Mouse (Mus musculus) lung, embryonic 14.5 days (tissue): ENCODE measurements at regions not wholly inside any gene's neighbourhood (a gene's known extent, or its start where the extent isn't known, plus 50 kb on each side); places are given as distances from the start of the nearest gene placed in this dataset.

ENCODE experiments used
- ATAC-seq: fragments of 200-750 bp; cut with Nextera tagmentation; 2 replicates; pipeline ENCODE4 v1.8.0; 2017; ENCODE audit warnings: mild to moderate bottlenecking, moderate TSS enrichment, moderate library complexity; ENCODE audit not compliant: insufficient read depth
- DNase-seq: peaks from one replicate; pipeline ENCODE4 v3.0.0-alpha.2; 2015
- H3K27ac ChIP-seq: fragments of 300-500 bp; sonication (generic); 2 replicates; pipeline ENCODE4 v1.5.1; 2014; ENCODE audit warnings: low read depth, mild to moderate bottlenecking, moderate library complexity
- H3K27me3 ChIP-seq: fragments of 300-500 bp; sonication (generic); 2 replicates; pipeline ENCODE4 v1.6.1; 2014; ENCODE audit warnings: low read length, control low read depth; ENCODE audit not compliant: insufficient read depth
- H3K36me3 ChIP-seq: fragments of 300-500 bp; sonication (generic); 2 replicates; pipeline ENCODE4 v1.6.1; 2014; ENCODE audit warnings: control low read depth; ENCODE audit not compliant: insufficient read depth
- H3K4me1 ChIP-seq: fragments of 300-500 bp; sonication (generic); 2 replicates; pipeline ENCODE4 v1.6.1; 2014; ENCODE audit warnings: antibody characterized with exemption, control low read depth; ENCODE audit not compliant: insufficient read depth
- H3K4me2 ChIP-seq: fragments of 300-500 bp; sonication (generic); 2 replicates; pipeline ENCODE4 v1.6.1; 2014; ENCODE audit warnings: mild to moderate bottlenecking
- H3K4me3 ChIP-seq: fragments of 300-500 bp; sonication (generic); 2 replicates; pipeline ENCODE4 v1.5.1; 2014; ENCODE audit warnings: low read depth, low read length
- H3K9ac ChIP-seq: fragments of 300-500 bp; sonication (generic); 2 replicates; pipeline ENCODE4 v1.6.1; 2014
- H3K9me3 ChIP-seq: fragments of 300-500 bp; sonication (generic); 2 replicates; pipeline ENCODE4 v1.6.1; 2016; ENCODE audit warnings: low read depth, low read length, control low read depth
- CTCF ChIP-seq: IDR thresholded peaks from 2 replicates; pipeline ENCODE4 v1.5.1; 2016; ENCODE audit warnings: antibody characterized with exemption, low read depth
- WGBS: fragments of 180-500 bp; shearing (Covaris S2); extraction: QIAGEN DNeasy Blood & Tissue Kit; methylation state at CpG from one replicate; pipeline ENCODE4 v1.1.7; 2014; 5-methylcytosine and 5-hydroxymethylcytosine counted together

DNA sequence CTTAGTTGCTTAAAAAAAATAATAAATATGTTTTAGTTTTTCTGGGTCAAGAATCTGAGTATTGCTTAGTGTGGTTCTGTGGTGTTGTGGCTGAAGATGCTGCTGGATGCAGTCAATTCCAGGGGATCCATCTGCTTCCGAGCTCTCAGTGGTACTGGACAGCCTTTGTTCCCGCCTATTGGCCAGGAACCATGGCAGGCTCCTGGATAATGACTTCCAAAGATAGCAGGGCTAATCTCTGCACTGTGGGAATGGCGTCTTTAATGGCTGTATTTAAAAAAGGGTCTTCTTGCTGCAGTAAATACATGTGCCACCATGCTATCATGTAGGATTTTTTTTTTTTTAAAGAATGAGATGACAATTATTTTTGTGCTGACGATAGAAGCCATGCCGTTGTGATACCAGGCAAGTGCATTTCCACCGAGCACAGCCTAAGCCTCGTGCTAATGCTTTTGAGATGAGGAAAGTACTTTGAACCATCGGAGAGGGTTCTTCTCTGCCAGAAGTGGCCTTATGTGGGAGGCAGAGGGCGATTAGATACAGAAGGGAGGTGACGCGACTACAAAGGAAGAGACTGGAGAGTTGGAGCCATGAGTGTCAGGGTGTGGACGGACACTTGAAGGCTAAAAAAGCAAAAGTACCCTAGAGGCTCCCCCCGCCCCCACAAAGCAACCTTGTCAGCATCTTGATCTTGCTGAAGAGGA, 50.7 kb upstream of the Rgs8 start:
- Histone ChIP-seq H3K9ac (no peak overlapping the region), H3K36me3 (no peaks in the 10 kb centered on the region), H3K27me3 (no peaks in the 10 kb centered on the region), H3K9me3 (no peaks in the 10 kb centered on the region), H3K4me1 (no peaks in the 10 kb centered on the region), H3K4me3 (no peak overlapping the region), H3K4me2 (no peak overlapping the region), H3K27ac (no peak overlapping the region)
- DNase-seq = no peak
- WGBS = 59% methylated on average over 13 of the region's 13 CpGs
- no peak for TF ChIP-seq CTCF
- ATAC-seq = no peak; the same call in 1 of the 2 replicates

DNA sequence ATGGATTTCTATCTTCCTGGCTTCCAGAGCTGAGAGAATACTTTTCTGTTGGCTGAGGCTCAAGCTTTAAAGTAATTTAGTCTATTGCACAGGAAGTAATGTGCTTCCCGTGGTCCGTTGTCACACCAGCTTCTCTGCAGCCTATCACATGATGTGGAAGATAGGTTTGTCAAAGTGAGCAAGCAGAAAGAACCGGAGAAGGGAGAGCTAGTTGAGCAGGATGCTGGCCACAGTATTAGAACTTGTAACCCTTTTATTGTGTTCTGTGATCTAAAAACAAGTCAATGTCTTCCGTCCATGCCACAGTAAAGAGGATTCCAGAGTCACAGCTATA, 50.2 kb upstream of the Rgs8 start:
- Histone ChIP-seq H3K27ac (no peak overlapping the region), H3K4me2 (no peak overlapping the region), H3K4me1 (no peaks in the 10 kb centered on the region), H3K27me3 (no peaks in the 10 kb centered on the region), H3K9ac (no peak overlapping the region), H3K36me3 (no peaks in the 10 kb centered on the region), H3K4me3 (no peak overlapping the region), H3K9me3 (no peaks in the 10 kb centered on the region)
- ATAC-seq (no peak), DNase-seq (peak; percentile 46)
- WGBS = 33% methylated on average over 4 of the region's 4 CpGs
- no peak for TF ChIP-seq CTCF
